Mouse (Mus musculus) hindbrain, embryonic 11.5 days (tissue): Measurements from ENCODE around the gene Usp6nl. TPM values are rescaled to one million over a fixed set of nuclear protein-coding genes. Genes with fewer than 3 reads are reported as not detected.

ENCODE experiments used
- ATAC-seq: fragments of 200-750 bp; cut with Nextera tagmentation; 2 replicates; pipeline ENCODE4 v1.8.0; 2017; ENCODE audit warnings: mild to moderate bottlenecking, moderate TSS enrichment, moderate library complexity; ENCODE audit not compliant: low FRiP score
- DNase-seq: peaks from one replicate; pipeline ENCODE4 v3.0.0-alpha.2; 2015; ENCODE audit warnings: low spot score
- H3K27ac ChIP-seq: fragments of 300-500 bp; sonication (generic); 2 replicates; pipeline ENCODE4 v1.5.1; 2014; ENCODE audit warnings: mild to moderate bottlenecking, low read depth, low read length
- H3K27me3 ChIP-seq: fragments of 300-500 bp; sonication (generic); 2 replicates; pipeline ENCODE4 v1.6.1; 2014; ENCODE audit warnings: mild to moderate bottlenecking, low read length, moderate library complexity, mixed read lengths; ENCODE audit not compliant: control insufficient read depth, insufficient read depth
- H3K36me3 ChIP-seq: fragments of 300-500 bp; sonication (generic); 2 replicates; pipeline ENCODE4 v1.6.1; 2014; ENCODE audit warnings: mild to moderate bottlenecking, low read length, moderate library complexity, mixed read lengths; ENCODE audit not compliant: control insufficient read depth, insufficient read depth
- H3K4me1 ChIP-seq: fragments of 300-500 bp; sonication (generic); replicated peaks from 2 replicates; pipeline ENCODE4 v1.6.1; 2014; ENCODE audit warnings: low read length, mixed read lengths; ENCODE audit not compliant: control insufficient read depth, insufficient read depth
- H3K4me2 ChIP-seq: fragments of 300-500 bp; sonication (generic); replicated peaks from 2 replicates; pipeline ENCODE4 v1.6.1; 2014; ENCODE audit warnings: mild to moderate bottlenecking, low read depth, low read length
- H3K4me3 ChIP-seq: fragments of 300-500 bp; sonication (generic); 2 replicates; pipeline ENCODE4 v1.5.1; 2014; ENCODE audit warnings: low read depth, low read length
- H3K9ac ChIP-seq: fragments of 300-500 bp; sonication (generic); 2 replicates; pipeline ENCODE4 v1.6.1; 2014; ENCODE audit warnings: low read depth, low read length
- H3K9me3 ChIP-seq: fragments of 300-500 bp; sonication (generic); 2 replicates; pipeline ENCODE4 v1.6.1; 2016; ENCODE audit warnings: low read length; ENCODE audit not compliant: control insufficient read depth
- WGBS: fragments of 180-500 bp; shearing (Covaris S2); extraction: QIAGEN DNeasy Blood & Tissue Kit; methylation state at CpG from one replicate; pipeline ENCODE4 v1.1.7; 2014; 5-methylcytosine and 5-hydroxymethylcytosine counted together
- polyA plus RNA-seq: library from polyadenylated mRNA; unstranded; fragments of >200 nt; fragmentation: Nextera tagmentation; extraction: Ambion mirVana; gene quantifications from 2 replicates; pipeline ENCODE4 v1.2.1, GENCODE M21; 2014

The Usp6nl gene
- polyA plus RNA-seq, 1 experiment from 2014 or later = 15.8 TPM

DNA sequence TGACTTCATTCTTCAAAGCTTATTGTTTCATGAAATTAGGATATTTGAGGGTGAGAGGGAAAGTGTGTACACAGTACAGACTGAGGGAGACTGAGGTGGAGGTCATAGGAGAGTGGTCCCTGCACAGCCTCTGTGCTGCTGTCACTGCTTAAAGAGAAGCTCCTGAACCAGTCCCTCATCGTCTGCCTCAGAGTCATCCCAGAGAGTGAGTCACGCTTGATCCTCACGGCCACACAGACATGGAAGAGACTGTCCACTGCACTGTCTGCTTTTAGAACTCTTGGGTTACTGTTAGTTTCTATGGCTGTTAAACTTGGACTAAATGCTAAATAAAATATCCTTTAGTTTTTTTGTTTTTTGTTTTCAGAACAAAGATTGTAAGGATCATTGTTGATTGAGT, 3.2 kb downstream of the Usp6nl start:
- Histone ChIP-seq H3K27ac (no peak overlapping the region), H3K9me3 (no peaks in the 10 kb centered on the region), H3K36me3 (no peaks in the 10 kb centered on the region), H3K4me3 (no peak overlapping the region), H3K27me3 (no peaks in the 10 kb centered on the region), H3K9ac (no peak overlapping the region), H3K4me1 (no peaks in the 10 kb centered on the region; the same call in 1 of the 2 replicates), H3K4me2 (no peak overlapping the region)
- WGBS = 50% methylated on average over 3 of the region's 3 CpGs
- no peak for ATAC-seq
- DNase-seq = no peak

DNA sequence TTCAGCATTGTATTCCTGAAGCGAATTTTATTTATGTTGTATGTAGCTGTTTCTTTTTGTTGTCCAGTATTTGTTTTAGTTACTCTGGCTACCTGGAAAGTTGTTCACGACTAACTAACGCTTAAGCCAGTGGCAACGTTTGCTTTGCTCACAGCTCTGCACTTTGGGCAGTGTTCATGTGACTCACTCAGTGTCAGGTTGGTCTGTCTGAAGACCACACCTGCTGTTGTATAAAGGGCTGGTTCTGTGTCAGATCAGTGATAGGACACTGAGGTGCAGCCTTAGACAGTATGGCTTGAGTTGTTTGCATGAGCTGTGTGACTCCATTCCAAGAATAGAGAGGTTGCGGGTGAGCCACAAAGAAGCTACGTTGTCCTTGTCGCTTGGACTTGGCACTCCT, 6.5 kb downstream of the Usp6nl start:
- Histone ChIP-seq H3K4me3 (no peak overlapping the region), H3K27ac (no peak overlapping the region), H3K27me3 (no peaks in the 10 kb centered on the region), H3K36me3 (no peaks in the 10 kb centered on the region), H3K9me3 (no peaks in the 10 kb centered on the region), H3K9ac (no peak overlapping the region), H3K4me1 (no peaks in the 10 kb centered on the region), H3K4me2 (no peak overlapping the region)
- DNase-seq = no peak
- no peak for ATAC-seq
- 87% methylated on average over 7 of the region's 7 CpGs for WGBS

DNA sequence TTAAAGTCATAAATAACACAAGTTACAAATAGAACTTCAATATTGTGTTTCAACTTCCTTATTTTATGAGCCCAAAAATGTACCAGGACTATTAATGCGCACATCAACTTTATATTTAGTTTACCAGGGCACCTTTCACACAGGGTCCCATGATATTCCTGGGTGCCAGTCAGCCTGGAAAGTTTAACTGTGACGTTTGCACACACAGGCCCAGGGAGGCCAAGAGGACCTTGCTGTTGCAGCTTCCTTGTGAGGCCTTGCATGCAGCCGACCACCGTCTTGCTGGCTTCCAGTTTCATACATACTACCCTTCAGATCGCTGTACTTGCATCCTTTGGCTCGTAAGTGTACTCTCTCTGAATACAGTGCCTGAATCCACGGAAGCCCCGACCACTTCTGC, 8.3 kb downstream of the Usp6nl start:
- no peaks in the 10 kb centered on the region; the same call in 1 of the 2 replicates for H3K4me1 ChIP-seq
- H3K4me3 ChIP-seq = no peak overlapping the region
- WGBS = 93% methylated on average over 8 of the region's 8 CpGs
- no peaks in the 10 kb centered on the region for H3K27me3 ChIP-seq
- H3K36me3 ChIP-seq = no peaks in the 10 kb centered on the region
- no peak overlapping the region for H3K9ac ChIP-seq
- DNase-seq (no peak), ATAC-seq (no peak)
- no peak overlapping the region for H3K27ac ChIP-seq
- no peak overlapping the region for H3K4me2 ChIP-seq
- no peaks in the 10 kb centered on the region for H3K9me3 ChIP-seq

DNA sequence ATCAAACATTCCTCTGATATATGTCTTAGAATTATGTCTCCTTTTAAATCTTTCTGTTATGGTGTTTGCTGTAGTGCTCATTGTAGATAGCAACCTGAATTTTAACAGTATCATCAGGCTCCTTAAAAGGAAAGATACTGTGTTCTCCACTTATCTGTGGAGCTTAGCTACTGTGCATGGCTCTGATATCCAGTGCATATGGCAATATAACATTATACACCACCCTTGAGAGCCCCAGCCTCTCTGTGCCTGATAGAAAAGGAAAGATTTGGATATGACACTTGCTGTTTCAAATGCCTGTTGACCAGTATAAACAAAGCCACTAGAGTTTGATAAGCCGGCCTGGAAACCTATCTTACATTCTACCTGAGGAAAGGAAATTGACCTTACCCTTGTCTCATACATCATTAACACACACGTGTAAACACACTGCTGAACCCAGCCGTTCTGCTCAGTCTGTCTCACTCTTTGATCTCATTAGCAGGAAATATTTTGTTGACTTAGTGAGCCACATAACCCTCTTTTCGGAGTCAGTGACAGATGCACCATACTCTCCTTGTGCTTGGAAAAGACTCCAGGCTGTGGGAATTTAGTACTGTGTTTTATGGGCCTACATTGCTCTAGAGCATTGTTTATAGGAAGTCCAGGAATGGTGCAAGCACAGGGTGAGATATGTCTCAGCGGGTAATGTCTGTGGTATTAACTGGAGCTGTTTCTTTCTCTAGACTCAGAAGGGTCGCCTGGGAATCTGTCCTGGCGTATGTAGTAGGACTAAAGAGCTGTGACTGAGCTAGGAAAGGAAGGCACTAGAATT, 9.1 kb downstream of the Usp6nl start:
- Histone ChIP-seq H3K9ac (no peak overlapping the region), H3K27ac (no peak overlapping the region), H3K27me3 (no peaks in the 10 kb centered on the region), H3K9me3 (no peaks in the 10 kb centered on the region), H3K4me3 (no peak overlapping the region), H3K4me2 (no peak overlapping the region), H3K36me3 (no peaks in the 10 kb centered on the region), H3K4me1 (no peaks in the 10 kb centered on the region; the same call in 1 of the 2 replicates)
- no peak for DNase-seq
- ATAC-seq = no peak
- 77% methylated on average over 7 of the region's 7 CpGs for WGBS

DNA sequence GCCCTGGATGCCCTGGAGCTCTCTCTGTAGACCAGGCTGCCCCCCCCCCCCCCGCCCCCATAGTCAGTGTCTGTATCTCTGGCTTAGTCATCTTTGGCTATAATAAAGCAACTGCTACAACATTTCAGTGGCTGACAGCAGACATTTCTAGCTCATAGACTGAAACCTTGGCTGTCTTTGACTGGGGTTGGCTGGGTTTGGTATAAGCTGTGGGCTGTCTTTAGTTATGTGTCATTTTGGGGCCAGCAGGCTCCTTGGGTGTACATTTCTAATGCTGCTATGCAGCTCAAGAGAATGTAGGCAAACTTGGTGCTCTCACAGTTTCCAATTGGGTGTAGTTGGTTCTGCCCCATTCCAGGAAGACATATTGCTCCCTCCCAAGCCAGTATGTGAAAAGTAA, 11.1 kb downstream of the Usp6nl start:
- H3K27ac ChIP-seq = no peak overlapping the region
- no peak overlapping the region for H3K9ac ChIP-seq
- no peak for ATAC-seq
- H3K9me3 ChIP-seq = no peaks in the 10 kb centered on the region
- H3K4me2 ChIP-seq = no peak overlapping the region
- no peaks in the 10 kb centered on the region for H3K36me3 ChIP-seq
- no peak for DNase-seq
- WGBS = 88% methylated on average over 1 of the region's 1 CpGs
- H3K27me3 ChIP-seq = no peaks in the 10 kb centered on the region
- H3K4me1 ChIP-seq = no peaks in the 10 kb centered on the region; the same call in 1 of the 2 replicates
- H3K4me3 ChIP-seq = no peak overlapping the region

DNA sequence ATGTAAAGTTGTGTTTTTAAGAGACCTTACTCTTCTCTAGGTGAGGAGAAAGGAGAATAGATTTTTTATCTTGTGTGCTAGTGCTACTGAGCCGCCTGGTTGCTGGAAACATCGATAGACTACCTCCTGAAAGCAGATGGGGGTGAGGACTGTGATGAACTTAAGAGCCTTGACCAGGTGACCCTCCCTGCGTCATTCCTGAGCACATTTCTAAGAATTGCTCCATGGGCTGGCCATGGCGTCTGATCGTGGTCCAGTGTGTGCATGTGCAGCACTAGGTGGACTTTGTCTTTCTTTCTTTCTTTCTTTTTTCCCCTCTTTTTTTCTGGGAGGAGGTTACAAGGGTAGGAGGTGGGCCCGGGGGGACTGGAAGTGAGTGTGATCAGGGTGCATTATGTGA, 11.5 kb downstream of the Usp6nl start:
- Histone ChIP-seq H3K27ac (no peak overlapping the region), H3K4me3 (no peak overlapping the region), H3K4me2 (no peak overlapping the region), H3K27me3 (no peaks in the 10 kb centered on the region), H3K4me1 (no peaks in the 10 kb centered on the region; the same call in 1 of the 2 replicates), H3K36me3 (no peaks in the 10 kb centered on the region), H3K9ac (no peak overlapping the region), H3K9me3 (no peaks in the 10 kb centered on the region)
- ATAC-seq (no peak), DNase-seq (no peak)
- whole genome bisulfite sequencing = 94% methylated on average over 6 of the region's 6 CpGs

DNA sequence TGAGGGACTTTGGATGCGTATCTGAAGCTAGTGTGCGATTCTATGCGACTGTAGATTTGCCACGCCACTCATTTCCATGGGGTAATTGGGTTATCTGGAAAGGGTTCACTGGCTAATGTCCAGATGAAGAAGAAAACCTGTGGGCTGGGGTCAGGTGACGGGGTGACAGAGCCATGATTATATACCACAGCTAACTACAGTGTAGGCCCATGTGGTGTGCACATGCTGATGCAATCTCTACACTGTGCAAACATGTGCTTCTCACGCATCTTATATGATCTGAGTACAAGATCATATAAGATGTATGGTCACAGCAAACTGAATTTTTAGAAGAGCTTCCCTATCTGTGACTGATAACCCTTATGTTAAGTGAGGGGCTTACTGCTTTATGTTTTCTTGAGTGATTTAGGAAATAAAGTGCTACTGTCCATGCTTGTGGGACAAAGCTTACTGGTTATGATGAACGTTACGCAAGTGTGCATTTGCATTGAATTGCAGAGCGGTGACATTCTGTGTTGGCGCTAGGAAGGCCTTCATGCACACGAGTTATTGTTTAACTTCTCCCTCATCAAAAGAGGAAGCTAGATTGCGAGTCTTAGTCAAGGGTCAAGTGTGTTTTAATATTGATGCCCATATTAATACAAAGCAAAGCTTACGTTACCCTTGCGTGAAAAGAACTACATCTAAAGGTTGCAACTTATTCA, 12.7 kb downstream of the Usp6nl start:
- no peaks in the 10 kb centered on the region; the same call in 1 of the 2 replicates for H3K4me1 ChIP-seq
- no peaks in the 10 kb centered on the region for H3K36me3 ChIP-seq
- ATAC-seq (no peak), DNase-seq (no peak)
- no peak overlapping the region for H3K9ac ChIP-seq
- H3K27ac ChIP-seq = no peak overlapping the region
- H3K9me3 ChIP-seq = no peaks in the 10 kb centered on the region
- H3K27me3 ChIP-seq = no peaks in the 10 kb centered on the region
- WGBS = 88% methylated on average over 14 of the region's 14 CpGs
- H3K4me3 ChIP-seq = no peak overlapping the region
- H3K4me2 ChIP-seq = no peak overlapping the region

DNA sequence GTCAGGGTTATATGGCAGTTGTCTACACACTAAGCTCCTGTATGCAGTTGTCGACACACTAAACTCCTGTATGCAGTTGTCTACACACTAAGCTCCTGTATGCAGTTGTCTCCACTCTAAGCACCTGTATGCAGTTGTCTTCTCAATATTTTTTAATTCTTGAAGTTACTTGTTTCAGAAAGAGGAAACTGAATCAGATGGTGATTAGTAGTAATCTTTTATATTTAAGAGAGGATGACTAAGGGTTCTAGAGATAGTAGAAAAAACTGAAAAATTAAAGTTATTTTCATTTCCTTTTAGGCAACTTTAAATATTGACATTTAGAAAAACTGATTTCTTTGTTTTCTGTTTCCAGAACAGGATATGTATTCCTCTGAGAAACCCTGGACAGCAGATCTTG, 13.5 kb downstream of the Usp6nl start:
- no peaks in the 10 kb centered on the region; the same call in 1 of the 2 replicates for H3K4me1 ChIP-seq
- no peaks in the 10 kb centered on the region for H3K27me3 ChIP-seq
- ATAC-seq (no peak), DNase-seq (no peak)
- H3K9ac ChIP-seq = no peak overlapping the region
- 95% methylated on average over 1 of the region's 1 CpGs for WGBS
- no peak overlapping the region for H3K4me2 ChIP-seq
- no peaks in the 10 kb centered on the region for H3K36me3 ChIP-seq
- no peak overlapping the region for H3K27ac ChIP-seq
- no peak overlapping the region for H3K4me3 ChIP-seq
- no peaks in the 10 kb centered on the region for H3K9me3 ChIP-seq

DNA sequence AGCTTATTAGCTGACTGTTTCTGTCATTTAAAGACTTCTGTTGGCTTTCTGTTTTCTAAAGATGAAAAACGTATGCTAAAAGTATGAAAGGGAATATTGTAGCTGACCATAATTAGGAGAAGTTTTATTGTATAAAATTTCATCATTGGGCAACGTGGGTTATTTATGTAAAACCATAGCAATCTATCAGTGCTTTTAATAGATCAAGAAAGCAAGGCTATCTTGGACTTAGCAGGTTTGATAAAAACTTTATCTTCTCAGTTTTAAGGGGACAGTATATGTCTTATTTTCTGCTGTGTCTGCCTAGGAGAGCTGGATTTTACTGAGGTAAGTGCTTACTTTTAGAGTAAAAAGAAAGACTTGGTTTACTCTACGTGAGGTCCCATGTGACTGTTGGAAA, 14.2 kb downstream of the Usp6nl start:
- Histone ChIP-seq H3K36me3 (no peaks in the 10 kb centered on the region), H3K4me2 (no peak overlapping the region), H3K9ac (no peak overlapping the region), H3K4me3 (no peak overlapping the region), H3K4me1 (no peaks in the 10 kb centered on the region; the same call in 1 of the 2 replicates), H3K27me3 (no peaks in the 10 kb centered on the region), H3K27ac (no peak overlapping the region), H3K9me3 (no peaks in the 10 kb centered on the region)
- DNase-seq (no peak), ATAC-seq (no peak)
- WGBS = 88% methylated on average over 3 of the region's 3 CpGs
